Mouse (Mus musculus): Measurements from ENCODE around the gene Cd86.

Cd86 gene

GRCm38 (mm10) chr16:36598265-36598664 is 67.6 kb downstream of the Cd86 start:
- no peak for DNase-seq (ENCODE audit: low read depth)

- DNase-seq (ENCODE audit: low read depth), result no peak
Observed at GRCm38 (mm10) chr16:36596671-36597410, 69.0 kb downstream of the Cd86 start.

GRCm38 (mm10) chr16:36589898-36590297 is 76.0 kb downstream of the Cd86 start:
- no peak for DNase-seq (ENCODE audit: low read depth)

- DNase-seq (ENCODE audit: low read depth), result no peak
Observed at GRCm38 (mm10) chr16:36587971-36588370, 77.9 kb downstream of the Cd86 start.

- DNase-seq (ENCODE audit: low read depth), result no peak
Observed at GRCm38 (mm10) chr16:36582073-36582472, 83.8 kb downstream of the Cd86 start.

GRCm38 (mm10) chr16:36571942-36572341 is 93.9 kb downstream of the Cd86 start:
- DNase-seq (ENCODE audit: low read depth), result no peak

GRCm38 (mm10) chr16:36561386-36562338 is 104.2 kb downstream of the Cd86 start, which contains the start of gene Casr:
TSS of gene Casr (minus strand) at chr16:36562141.
- DNase-seq (ENCODE audit: low read depth), result no peak

GRCm38 (mm10) chr16:36559573-36559972 is 106.3 kb downstream of the Cd86 start:
- no peak for DNase-seq (ENCODE audit: low read depth)

GRCm38 (mm10) chr16:36555672-36556165 is 110.2 kb downstream of the Cd86 start:
- DNase-seq (ENCODE audit: low read depth), result no peak
